Mouse (Mus musculus) heart, postnatal 0 days (tissue): Measurements from ENCODE around the gene Birc5.

Experiments used
- CTCF ChIP-seq: IDR thresholded peaks from 2 replicates; pipeline ENCODE4 v1.5.1; 2016; ENCODE audit warnings: antibody characterized with exemption, control low read depth, low read depth
- EP300 ChIP-seq: IDR thresholded peaks from 2 replicates; pipeline ENCODE4 v1.6.1; 2016; ENCODE audit warnings: antibody characterized with exemption, low read depth

DNA sequence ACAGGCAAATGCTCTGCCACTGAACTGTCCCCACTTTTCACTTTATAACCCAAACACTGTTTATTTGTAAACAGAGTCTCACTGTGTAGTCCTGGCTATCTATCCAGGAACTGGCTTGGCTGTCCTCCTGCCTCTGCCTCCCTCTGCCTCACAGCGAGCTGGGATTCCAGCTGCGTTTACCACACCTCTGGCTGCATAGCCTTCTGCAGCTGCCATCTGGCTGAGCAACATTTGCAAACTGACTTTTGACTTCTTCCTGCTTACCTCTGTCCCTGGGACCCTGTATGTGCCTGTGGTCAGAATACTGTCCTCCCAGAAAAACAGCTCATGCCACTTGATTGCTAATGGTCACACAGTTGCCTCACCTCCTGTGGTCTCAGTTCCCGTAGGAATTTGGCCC, 21.7 kb upstream of the Birc5 start:
- no peak for TF ChIP-seq CTCF
- TF ChIP-seq EP300 = no peak
